Comparison of ENCODE assay signal across 7 mouse cellular contexts in genomic region chr8:69902163-69903062, GRCm38 (mm10). TPM values are rescaled to one million over a fixed set of nuclear protein-coding genes. Genes with fewer than 3 reads are reported as not detected.
DNase-seq lines count a peak whose midpoint lies in the region; ATAC-seq and TF ChIP-seq lines count a peak whose summit lies in the region.

TSS of gene Tssk6 (plus strand) at chr8:69902184.
TSS of gene Ndufa13 (minus strand) at chr8:69902558.
TSS of gene Yjefn3 (minus strand) at chr8:69902712.

- 4% methylated on average over 89 of the region's 89 CpGs for WGBS in heart, embryonic 13.5 days
- 5% methylated on average over 89 of the region's 89 CpGs for WGBS in lung, embryonic 15.5 days

- TF ChIP-seq CTCF in MEL (IDR thresholded peaks at IDR 0.05 in 2 of 3, conservative IDR thresholded peaks at IDR 0.05 in 1 of 3; ENCODE audit: control insufficient read depth in 1 of 3, insufficient read depth in 1 of 3, low read depth in 2 of 3, low read length in 3 of 3, poor library complexity in 1 of 3, severe bottlenecking in 1 of 3): no peak

- H3K79me2 ChIP-seq in MEL (ENCODE audit: control insufficient read depth, insufficient read depth, low read length, poor library complexity): peaks cover 42% of the 10 kb centered on the region

- H3K9me3 ChIP-seq in MEL (replicated peaks; ENCODE audit: insufficient read depth, low read length): no peaks in the 10 kb centered on the region
- H3K9me3 ChIP-seq in heart, embryonic 13.5 days: no peaks in the 10 kb centered on the region
- no peaks in the 10 kb centered on the region for H3K9me3 ChIP-seq in lung, embryonic 15.5 days

- TF ChIP-seq EP300 in MEL (IDR thresholded peaks at IDR 0.05; ENCODE audit: low read depth in 1 of 2, low read length in 2 of 2): no peak

- peak; percentile 70 for DNase-seq in MEL (ENCODE audit: low read depth, low spot score)
- DNase-seq in embryo, embryonic 11 days: peak; percentile 49
- DNase-seq in layer of hippocampus, adult 18-20 months (ENCODE audit: low spot score in 2 of 2): no peak
- DNase-seq in ovary, postnatal 14 days (ENCODE audit: low spot score): peak; percentile 39

- ATAC-seq in CD4-positive, CD25-positive, alpha-beta regulatory T cell, adult 4 months: peak; percentile 42
- ATAC-seq in heart, embryonic 13.5 days (ENCODE audit: extremely low read depth, insufficient number of reproducible peaks, low FRiP score, low TSS enrichment): peak; percentile 6
- peak; percentile 15 for ATAC-seq in lung, embryonic 15.5 days (ENCODE audit: borderline replicate concordance, extremely low read depth, low FRiP score, low TSS enrichment)

- H3K4me1 ChIP-seq in MEL (ENCODE audit: control insufficient read depth in 1 of 2, insufficient read depth in 2 of 2, low read length in 2 of 2): peaks cover 0 to 19% of the 10 kb centered on the region in 2 experiments; a peak in 3 of 4 replicates
- peaks cover 78% of the 10 kb centered on the region for H3K4me1 ChIP-seq in heart, embryonic 13.5 days
- H3K4me1 ChIP-seq in lung, embryonic 15.5 days: peaks cover 31% of the 10 kb centered on the region

- H3K4me2 ChIP-seq in heart, embryonic 13.5 days: peak within 1 kb of the TSS; percentile 95
- H3K4me2 ChIP-seq in lung, embryonic 15.5 days: peak within 1 kb of the TSS; percentile 95

- peaks cover 0 to 18% of the 10 kb centered on the region in 2 experiments; a peak in 2 of 4 replicates for H3K36me3 ChIP-seq in MEL (ENCODE audit: control insufficient read depth in 1 of 2, insufficient read depth in 2 of 2, low read length in 2 of 2)
- H3K36me3 ChIP-seq in heart, embryonic 13.5 days: peaks cover 27% of the 10 kb centered on the region
- H3K36me3 ChIP-seq in lung, embryonic 15.5 days: no peaks in the 10 kb centered on the region

- no peak for TF ChIP-seq RAD21 in MEL (IDR thresholded peaks at IDR 0.05; ENCODE audit: low read depth, low read length)

- H3K27me3 ChIP-seq in MEL (ENCODE audit: control insufficient read depth in 1 of 2, insufficient read depth in 2 of 2, low read length in 2 of 2): no peaks in the 10 kb centered on the region
- no peaks in the 10 kb centered on the region for H3K27me3 ChIP-seq in heart, embryonic 13.5 days (replicated peaks)
- no peaks in the 10 kb centered on the region for H3K27me3 ChIP-seq in lung, embryonic 15.5 days

- TF ChIP-seq POLR2A in MEL (IDR thresholded peaks at IDR 0.05; ENCODE audit: control insufficient read depth in 1 of 2, insufficient read depth in 1 of 2, low read depth in 1 of 2, low read length in 2 of 2, poor library complexity in 1 of 2): peak in 1 of 2 experiments; percentile 13; a peak in 1 of 4 replicates

- peak within 1 kb of the TSS; percentile 91 for H3K27ac ChIP-seq in MEL (ENCODE audit: control insufficient read depth, low read depth, low read length)
- peak within 1 kb of the TSS; percentile 91 for H3K27ac ChIP-seq in heart, embryonic 13.5 days (replicated peaks)
- H3K27ac ChIP-seq in lung, embryonic 15.5 days: peak within 1 kb of the TSS; percentile 90

- H3K4me3 ChIP-seq in MEL (ENCODE audit: control insufficient read depth in 1 of 2, insufficient read depth in 1 of 2, low read depth in 2 of 2, low read length in 2 of 2): peak within 1 kb of the TSS; percentile 77 to 88
- H3K4me3 ChIP-seq in heart, embryonic 13.5 days: peak within 1 kb of the TSS; percentile 75
- peak within 1 kb of the TSS; percentile 72 for H3K4me3 ChIP-seq in lung, embryonic 15.5 days

- peak within 1 kb of the TSS; percentile 89 for H3K9ac ChIP-seq in MEL (ENCODE audit: control insufficient read depth, low read depth, low read length, poor library complexity, severe bottlenecking)
- peak within 1 kb of the TSS; percentile 91 for H3K9ac ChIP-seq in heart, embryonic 13.5 days
- peak within 1 kb of the TSS; percentile 71 for H3K9ac ChIP-seq in lung, embryonic 15.5 days

TF ChIP-seq in MEL, 35 proteins besides CTCF, POLR2A, EP300 and RAD21:
- TF ChIP-seq MYC (IDR thresholded peaks at IDR 0.05; ENCODE audit: low read depth, low read length) (peak; percentile 24), RCOR1 (IDR thresholded peaks at IDR 0.05; ENCODE audit: low read depth, low read length) (no peak), CHD1 (IDR thresholded peaks at IDR 0.05; ENCODE audit: low read depth, low read length) (peak; percentile 81; the same call in 1 of the 2 replicates), ZMIZ1 (IDR thresholded peaks at IDR 0.05; ENCODE audit: low read depth, low read length) (no peak), NELFE (IDR thresholded peaks at IDR 0.05; ENCODE audit: low read depth, low read length) (no peak), TCF12 (IDR thresholded peaks at IDR 0.05; ENCODE audit: low read depth, low read length) (no peak), MYB (IDR thresholded peaks at IDR 0.05; ENCODE audit: low read depth, low read length) (no peak), GABPA (IDR thresholded peaks at IDR 0.05; ENCODE audit: low read depth, low read length) (no peak), SIN3A (IDR thresholded peaks at IDR 0.05; ENCODE audit: low read length) (no peak), TBP (IDR thresholded peaks at IDR 0.05; ENCODE audit: low read depth, low read length) (no peak)
TF ChIP-seq in MEL: peak in this region for 2.

RNA-seq across cellular contexts. Expression of gene Tssk6, which starts in this region (rescaled TPM):
- under 1 TPM in 1 of 2 experiments, not detected in 1; 0.24 TPM for polyA plus RNA-seq in CD4-positive, CD25-positive, alpha-beta regulatory T cell, adult 4 months (2017; shearing (Covaris generic))
- 2.1 and 3.4 TPM in 2 replicates for total RNA-seq in MEL (2012; rRNA removed)
- 1 to 10 TPM in 1 of 2 experiments, not detected in 1; 3.8 TPM for polyA plus RNA-seq in MEL (2012; ENCODE audit: insufficient read depth in 1 of 2, insufficient read length in 2 of 2, low read depth in 1 of 2, low replicate concordance in 2 of 2, missing spikeins in 1 of 2)
- 1.9 and 2.2 TPM in 2 replicates for polyA plus RNA-seq in heart, embryonic 13.5 days (2015; fragmentation: Nextera tagmentation; extraction: Ambion mirVana)
- under 1 TPM; 0.25 to 0.33 TPM for total RNA-seq in layer of hippocampus, adult 18-20 months (2021)
- 2.9 and 3.7 TPM in 2 replicates for polyA plus RNA-seq in lung, embryonic 15.5 days (2015; fragmentation: Nextera tagmentation; extraction: Ambion mirVana)

RNA-seq across cellular contexts. Expression of gene Ndufa13, which starts in this region (rescaled TPM):
- 100 to 1,000 TPM; 184 to 253 TPM for polyA plus RNA-seq in CD4-positive, CD25-positive, alpha-beta regulatory T cell, adult 4 months (2017; shearing (Covaris generic))
- total RNA-seq in MEL (2012; rRNA removed): 114 and 122 TPM in 2 replicates
- polyA plus RNA-seq in MEL (2012; ENCODE audit: insufficient read depth in 1 of 2, insufficient read length in 2 of 2, low read depth in 1 of 2, low replicate concordance in 2 of 2, missing spikeins in 1 of 2): 10 to 100 TPM in 1 of 2 experiments, not detected in 1; 97.7 TPM
- polyA plus RNA-seq in heart, embryonic 13.5 days (2015; fragmentation: Nextera tagmentation; extraction: Ambion mirVana): 304 and 343 TPM in 2 replicates
- total RNA-seq in layer of hippocampus, adult 18-20 months (2021): 100 to 1,000 TPM; 154 to 158 TPM
- polyA plus RNA-seq in lung, embryonic 15.5 days (2015; fragmentation: Nextera tagmentation; extraction: Ambion mirVana): 162 and 177 TPM in 2 replicates

RNA-seq across cellular contexts. Expression of gene Yjefn3, which starts in this region (rescaled TPM):
- polyA plus RNA-seq in CD4-positive, CD25-positive, alpha-beta regulatory T cell, adult 4 months (2017; shearing (Covaris generic)): 1 to 10 TPM in 1 of 2 experiments, under 1 TPM in 1; 0.91 to 1.6 TPM
- 1.2 and 8.2 TPM in 2 replicates for total RNA-seq in MEL (2012; rRNA removed)
- polyA plus RNA-seq in MEL (2012; ENCODE audit: insufficient read depth in 1 of 2, insufficient read length in 2 of 2, low read depth in 1 of 2, low replicate concordance in 2 of 2, missing spikeins in 1 of 2): 1 to 10 TPM in 1 of 2 experiments, not detected in 1; 5.3 TPM
- polyA plus RNA-seq in heart, embryonic 13.5 days (2015; fragmentation: Nextera tagmentation; extraction: Ambion mirVana): 8.1 and 8.2 TPM in 2 replicates
- 10 to 100 TPM; 37.5 to 39.6 TPM for total RNA-seq in layer of hippocampus, adult 18-20 months (2021)
- 4.0 and 5.5 TPM in 2 replicates for polyA plus RNA-seq in lung, embryonic 15.5 days (2015; fragmentation: Nextera tagmentation; extraction: Ambion mirVana)

Comparison
In these comparisons a context has a peak if more than half of its experiments do, and no peak if none do; other contexts are left out.
1. DNase-seq: peak in MEL (single experiment), embryo, embryonic 11 days (single experiment) and ovary, postnatal 14 days (single experiment); none in layer of hippocampus, adult 18-20 months (0 of 2).
2. Peak in every context shown above with its lines, with median percentiles within 50 percentile points of each other: ATAC-seq, H3K27ac ChIP-seq, H3K4me3 ChIP-seq and H3K9ac ChIP-seq.